Mouse (Mus musculus) layer of hippocampus, postnatal 14 days (tissue): ENCODE data around the gene Ppp4r2. TPM values are rescaled to one million over a fixed set of nuclear protein-coding genes. Genes with fewer than 3 reads are reported as not detected.

Source experiments
- DNase-seq, 2 experiments: peaks; one replicate each; pipeline ENCODE4 v3.0.0; 2021 to 2022; ENCODE audit warnings: low spot score in 2 of 2, mixed read lengths in 1 of 2
- total RNA-seq, 2 experiments: library from RNA; stranded (reverse); gene quantifications; 2 replicates each; pipeline ENCODE4 v1.2.3; 2021

Gene Ppp4r2
- total RNA-seq, 2 experiments from 2014 or later, result 70.4 to 74.5 TPM

- DNase-seq, result peak; percentile 83 to 84
Measured at GRCm38 (mm10) chr6:100882381-100883213, 49.2 kb downstream of the Ppp4r2 start.

- DNase-seq, result no peak
Measured at GRCm38 (mm10) chr6:100883233-100883632, 49.8 kb downstream of the Ppp4r2 start.

GRCm38 (mm10) chr6:100884594-100885225 lies 51.3 kb downstream of the Ppp4r2 start:
- DNase-seq, result no peak

- DNase-seq, result no peak
Measured at GRCm38 (mm10) chr6:100885376-100885775, 52.0 kb downstream of the Ppp4r2 start.

GRCm38 (mm10) chr6:100887012-100887411 lies 53.6 kb downstream of the Ppp4r2 start:
- DNase-seq, result no peak

GRCm38 (mm10) chr6:100889340-100889739 lies 55.9 kb downstream of the Ppp4r2 start:
- no peak for DNase-seq

GRCm38 (mm10) chr6:100892489-100892888 lies 59.1 kb downstream of the Ppp4r2 start:
- peak; percentile 74 to 82 for DNase-seq

GRCm38 (mm10) chr6:100893073-100893472 lies 59.7 kb downstream of the Ppp4r2 start:
- DNase-seq, result no peak

GRCm38 (mm10) chr6:100895183-100895582 lies 61.8 kb downstream of the Ppp4r2 start:
- DNase-seq, result no peak

- no peak for DNase-seq
Measured at GRCm38 (mm10) chr6:100896883-100897282, 63.5 kb downstream of the Ppp4r2 start.

- no peak for DNase-seq
Measured at GRCm38 (mm10) chr6:100904463-100904862, 71.0 kb downstream of the Ppp4r2 start.

GRCm38 (mm10) chr6:100910136-100910675 lies 76.8 kb downstream of the Ppp4r2 start:
- no peak for DNase-seq

Other genes with a start within 250 kb of the Ppp4r2 start
- 1 to 10 TPM; 6.1 to 6.6 TPM for gene Shq1, start 162.5 kb upstream of the Ppp4r2 start, total RNA-seq
- gene Gxylt2, start 128.9 kb upstream of the Ppp4r2 start, total RNA-seq, result 1 to 10 TPM; 1.9 TPM